Mouse (Mus musculus) intestine, embryonic 16.5 days (tissue): ENCODE data around the gene Apeh. TPM values are rescaled to one million over a fixed set of nuclear protein-coding genes. Genes with fewer than 3 reads are reported as not detected.

Experiments
- ATAC-seq: fragments of 200-750 bp; cut with Nextera tagmentation; 2 replicates; pipeline ENCODE4 v1.8.0; 2017; ENCODE audit warnings: moderate TSS enrichment, moderate library complexity
- H3K27ac ChIP-seq: fragments of 300-500 bp; sonication (generic); 2 replicates; pipeline ENCODE4 v1.5.1; 2014; ENCODE audit warnings: mild to moderate bottlenecking, low read length
- H3K27me3 ChIP-seq: fragments of 300-500 bp; sonication (generic); replicated peaks from 2 replicates; pipeline ENCODE4 v1.6.1; 2014; ENCODE audit warnings: low read length, control low read depth, mixed read lengths; ENCODE audit not compliant: control insufficient read depth, insufficient read depth
- H3K36me3 ChIP-seq: fragments of 300-500 bp; sonication (generic); 2 replicates; pipeline ENCODE4 v1.6.1; 2014; ENCODE audit warnings: low read length, control low read depth; ENCODE audit not compliant: control insufficient read depth, insufficient read depth
- H3K4me1 ChIP-seq: fragments of 300-500 bp; sonication (generic); 2 replicates; pipeline ENCODE4 v1.6.1; 2014; ENCODE audit warnings: low read length, control low read depth, mixed read lengths; ENCODE audit not compliant: control insufficient read depth, insufficient read depth
- H3K4me2 ChIP-seq: fragments of 300-500 bp; sonication (generic); 2 replicates; pipeline ENCODE4 v1.6.1; 2014; ENCODE audit warnings: low read depth, low read length, control low read depth
- H3K4me3 ChIP-seq: fragments of 300-500 bp; sonication (generic); 2 replicates; pipeline ENCODE4 v1.5.1; 2014; ENCODE audit warnings: mild to moderate bottlenecking, low read length
- H3K9ac ChIP-seq: fragments of 300-500 bp; sonication (generic); 2 replicates; pipeline ENCODE4 v1.6.1; 2014; ENCODE audit warnings: low read depth, low read length
- H3K9me3 ChIP-seq: fragments of 300-500 bp; sonication (generic); 2 replicates; pipeline ENCODE4 v1.6.1; 2016; ENCODE audit warnings: low read length, control low read depth; ENCODE audit not compliant: control insufficient read depth
- WGBS: fragments of 180-500 bp; shearing (Covaris S2); extraction: QIAGEN DNeasy Blood & Tissue Kit; methylation state at CpG from one replicate; pipeline ENCODE4 v1.1.7; 2014; 5-methylcytosine and 5-hydroxymethylcytosine counted together
- polyA plus RNA-seq: library from polyadenylated mRNA; unstranded; fragments of >200 nt; fragmentation: Nextera tagmentation; extraction: Ambion mirVana; gene quantifications from 2 replicates; pipeline ENCODE4 v1.2.1, GENCODE M21; 2015

Gene Apeh
- polyA plus RNA-seq, 1 experiment from 2014 or later = 105 TPM

DNA sequence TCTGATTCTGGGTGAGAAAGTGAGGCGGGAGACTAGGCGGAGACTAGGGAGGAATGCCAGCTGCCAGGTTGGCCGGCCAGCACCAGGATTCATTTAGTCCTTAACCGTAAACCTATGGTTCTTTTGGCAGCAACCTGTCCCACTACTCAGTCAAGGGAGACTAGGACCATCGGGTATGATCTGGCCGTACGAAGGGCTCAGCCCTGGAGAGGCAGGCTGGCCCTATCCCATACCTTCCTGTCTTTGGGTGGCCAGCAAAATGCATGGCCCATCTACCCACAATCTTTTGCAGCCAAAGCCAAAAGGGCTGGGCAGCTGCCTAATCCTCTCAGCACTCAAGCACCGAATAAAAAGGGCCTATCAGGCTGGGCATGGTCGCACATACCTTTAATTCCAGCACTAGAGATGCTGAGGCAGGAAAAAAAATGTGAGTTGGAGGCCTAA, 21.9 kb downstream of the Apeh start:
- no peak overlapping the region for H3K4me2 ChIP-seq
- peaks cover 4% of the 10 kb centered on the region; the same call in 1 of the 2 replicates for H3K36me3 ChIP-seq
- no peaks in the 10 kb centered on the region for H3K9me3 ChIP-seq
- no peaks in the 10 kb centered on the region for H3K27me3 ChIP-seq
- H3K27ac ChIP-seq = no peak overlapping the region
- peaks cover 5% of the 10 kb centered on the region; the same call in 1 of the 2 replicates for H3K4me1 ChIP-seq
- no peak overlapping the region for H3K9ac ChIP-seq
- no peak for ATAC-seq
- H3K4me3 ChIP-seq = no peak overlapping the region
- WGBS = 60% methylated on average over 9 of the region's 9 CpGs

DNA sequence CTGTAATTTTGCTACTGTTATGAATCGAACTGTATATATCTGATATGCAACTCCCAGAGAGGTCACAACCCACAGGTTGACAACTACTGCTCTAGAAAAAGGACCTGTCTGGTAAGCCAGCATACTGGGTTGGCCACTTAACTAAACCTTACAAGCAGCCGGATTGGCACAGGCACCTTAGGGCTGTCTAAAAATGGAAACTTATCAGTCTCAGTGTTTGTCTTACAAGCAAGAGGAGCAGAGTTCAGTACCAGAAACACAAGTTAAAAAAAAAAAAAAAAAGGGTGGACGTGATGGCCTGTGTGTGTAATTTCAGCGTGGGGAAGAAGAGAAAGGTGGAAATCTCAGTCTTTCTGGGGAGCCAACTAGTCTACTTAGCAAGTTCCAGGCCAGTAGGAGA, 22.6 kb downstream of the Apeh start:
- no peaks in the 10 kb centered on the region for H3K27me3 ChIP-seq
- H3K27ac ChIP-seq = no peak overlapping the region
- no peak overlapping the region for H3K4me2 ChIP-seq
- WGBS = 71% methylated on average over 4 of the region's 4 CpGs
- no peak overlapping the region for H3K9ac ChIP-seq
- peaks cover 4% of the 10 kb centered on the region; the same call in 1 of the 2 replicates for H3K36me3 ChIP-seq
- H3K4me3 ChIP-seq = no peak overlapping the region
- no peaks in the 10 kb centered on the region for H3K9me3 ChIP-seq
- ATAC-seq = peak; percentile 49; the same call in 1 of the 2 replicates
- H3K4me1 ChIP-seq = peaks cover 5% of the 10 kb centered on the region; the same call in 1 of the 2 replicates

GRCm38 (mm10) chr9:108069529-108069928, 24.9 kb downstream of the Apeh start:
- Histone ChIP-seq H3K36me3 (peaks cover 4% of the 10 kb centered on the region; the same call in 1 of the 2 replicates), H3K4me3 (no peak overlapping the region), H3K4me2 (no peak overlapping the region), H3K27me3 (no peaks in the 10 kb centered on the region), H3K9ac (no peak overlapping the region), H3K9me3 (no peaks in the 10 kb centered on the region), H3K27ac (no peak overlapping the region), H3K4me1 (peaks cover 5% of the 10 kb centered on the region; the same call in 1 of the 2 replicates)
- 91% methylated on average over 7 of the region's 7 CpGs for WGBS
- no peak for ATAC-seq

GRCm38 (mm10) chr9:108069007-108069406, 25.4 kb downstream of the Apeh start:
- H3K27me3 ChIP-seq = no peaks in the 10 kb centered on the region
- 90% methylated on average over 9 of the region's 9 CpGs for WGBS
- no peak for ATAC-seq

DNA sequence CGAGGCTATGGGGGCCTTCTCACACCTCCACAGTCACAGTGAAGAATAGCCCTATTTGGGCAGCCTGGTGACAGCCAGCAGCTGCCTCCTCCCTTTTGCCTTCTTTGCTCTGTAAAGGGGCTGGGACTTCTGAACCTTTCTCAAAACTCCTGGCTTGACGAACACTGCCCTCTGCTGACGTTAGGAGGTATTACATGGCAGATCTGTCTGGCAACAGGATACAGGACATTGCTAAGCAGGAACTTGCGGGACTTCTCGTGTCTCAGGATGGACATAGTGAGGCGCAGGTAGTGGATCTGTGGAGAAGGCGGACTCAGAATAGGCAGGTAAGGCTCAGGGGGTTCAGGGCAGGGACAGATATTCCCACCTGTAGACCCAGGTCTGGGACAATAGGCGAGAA, 26.5 kb downstream of the Apeh start:
- ATAC-seq = peak; percentile 34
- no peaks in the 10 kb centered on the region for H3K9me3 ChIP-seq
- no peak overlapping the region for H3K9ac ChIP-seq
- 16% methylated on average over 8 of the region's 8 CpGs for WGBS
- H3K4me1 ChIP-seq = peaks cover 5% of the 10 kb centered on the region; the same call in 1 of the 2 replicates
- H3K4me2 ChIP-seq = no peak overlapping the region
- H3K27ac ChIP-seq = no peak overlapping the region
- H3K27me3 ChIP-seq = no peaks in the 10 kb centered on the region
- H3K4me3 ChIP-seq = no peak overlapping the region
- H3K36me3 ChIP-seq = peaks cover 4% of the 10 kb centered on the region

More at GRCm38 (mm10) chr9:108069007-108069406, 25.4 kb downstream of the Apeh start:
- H3K27ac ChIP-seq = no peak overlapping the region
- peaks cover 4% of the 10 kb centered on the region; the same call in 1 of the 2 replicates for H3K36me3 ChIP-seq
- no peaks in the 10 kb centered on the region for H3K9me3 ChIP-seq
- no peak overlapping the region for H3K4me3 ChIP-seq
- peaks cover 5% of the 10 kb centered on the region; the same call in 1 of the 2 replicates for H3K4me1 ChIP-seq
- H3K4me2 ChIP-seq = no peak overlapping the region
- H3K9ac ChIP-seq = no peak overlapping the region

DNA sequence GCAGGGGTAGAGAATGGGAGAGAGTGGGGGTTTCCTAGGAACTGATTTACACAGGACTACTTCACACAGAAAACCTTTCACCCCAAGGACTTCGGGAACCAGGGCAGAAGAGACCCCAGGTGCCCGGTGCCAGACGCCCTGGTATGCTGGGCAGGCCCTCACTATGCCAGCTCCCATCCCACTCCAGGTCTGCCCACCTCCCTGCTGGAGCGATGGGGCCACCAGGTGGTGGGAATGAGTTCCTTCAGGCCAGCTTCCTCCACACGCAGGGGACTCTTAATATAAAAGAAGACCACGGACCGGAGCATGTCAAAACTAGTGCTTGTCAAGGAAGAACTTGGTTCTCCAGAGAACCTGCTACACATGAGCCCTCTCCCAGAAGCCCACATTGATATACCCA, 27.2 kb downstream of the Apeh start:
- peaks cover 4% of the 10 kb centered on the region for H3K36me3 ChIP-seq
- no peak overlapping the region for H3K27ac ChIP-seq
- WGBS = 83% methylated on average over 7 of the region's 7 CpGs

DNA sequence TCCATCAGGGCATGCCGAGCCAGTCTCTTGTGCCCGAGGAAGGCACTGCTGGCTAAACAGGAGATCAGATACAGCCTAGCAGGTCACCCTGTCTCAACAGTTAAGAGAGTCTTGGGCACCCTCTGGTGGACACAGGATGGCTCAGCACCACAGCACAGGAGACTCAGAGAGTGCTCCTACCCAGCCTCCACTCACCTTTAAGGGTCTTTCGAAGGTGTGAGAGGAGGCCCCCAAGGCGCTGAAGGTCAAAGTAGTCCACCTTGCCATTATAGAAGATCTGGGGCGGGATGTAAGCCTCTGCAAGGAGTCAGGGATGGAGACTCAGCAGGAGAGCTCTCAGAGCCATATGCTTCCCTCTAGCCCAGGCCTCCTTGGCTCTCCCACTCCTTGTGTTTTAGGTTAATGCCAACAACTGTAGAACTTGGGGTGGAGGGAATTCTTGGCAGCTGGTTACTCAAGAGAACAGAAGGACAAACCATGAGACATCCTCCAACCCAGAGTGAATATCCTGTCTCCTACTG, 28.9 kb downstream of the Apeh start:
- WGBS = 37% methylated on average over 5 of the region's 5 CpGs
- Histone ChIP-seq H3K4me2 (no peak overlapping the region), H3K4me3 (no peak overlapping the region), H3K9me3 (no peaks in the 10 kb centered on the region), H3K9ac (no peak overlapping the region), H3K36me3 (no peaks in the 10 kb centered on the region; the same call in 1 of the 2 replicates), H3K4me1 (0 out of 2 replicates have a peak, but pooled peaks cover 2% of the 10 kb centered on the region), H3K27ac (no peak overlapping the region), H3K27me3 (no peaks in the 10 kb centered on the region)
- peak; percentile 53; the same call in 1 of the 2 replicates for ATAC-seq

More for the DNA sequence above, 27.2 kb downstream of the Apeh start:
- no peaks in the 10 kb centered on the region for H3K27me3 ChIP-seq
- no peak overlapping the region for H3K9ac ChIP-seq
- H3K4me3 ChIP-seq = no peak overlapping the region
- H3K9me3 ChIP-seq = no peaks in the 10 kb centered on the region
- no peak overlapping the region for H3K4me2 ChIP-seq
- no peak for ATAC-seq
- peaks cover 3% of the 10 kb centered on the region; the same call in 1 of the 2 replicates for H3K4me1 ChIP-seq

GRCm38 (mm10) chr9:108063361-108063760, 31.0 kb downstream of the Apeh start:
- 84% methylated on average over 12 of the region's 12 CpGs for WGBS
- H3K27ac ChIP-seq = no peak overlapping the region
- H3K9ac ChIP-seq = no peak overlapping the region
- 0 out of 2 replicates have a peak, but pooled peaks cover 2% of the 10 kb centered on the region for H3K4me1 ChIP-seq
- no peak overlapping the region for H3K4me3 ChIP-seq
- H3K36me3 ChIP-seq = peaks cover 5% of the 10 kb centered on the region
- H3K4me2 ChIP-seq = no peak overlapping the region
- H3K9me3 ChIP-seq = no peaks in the 10 kb centered on the region
- ATAC-seq = no peak
- no peaks in the 10 kb centered on the region for H3K27me3 ChIP-seq

GRCm38 (mm10) chr9:108062142-108062541, 32.3 kb downstream of the Apeh start:
- no peak overlapping the region for H3K9ac ChIP-seq
- no peaks in the 10 kb centered on the region for H3K9me3 ChIP-seq
- 86% methylated on average over 3 of the region's 3 CpGs for WGBS
- H3K27me3 ChIP-seq = no peaks in the 10 kb centered on the region
- H3K4me1 ChIP-seq = no peaks in the 10 kb centered on the region
- ATAC-seq = no peak
- no peak overlapping the region for H3K4me3 ChIP-seq
- H3K36me3 ChIP-seq = peaks cover 5% of the 10 kb centered on the region
- H3K27ac ChIP-seq = no peak overlapping the region
- no peak overlapping the region for H3K4me2 ChIP-seq
